Mouse (Mus musculus): ENCODE results near the gene Krt26.

GRCm38 (mm10) chr11:99385813-99386721 is 48.3 kb upstream of the Krt26 start:
- TF ChIP-seq CTCF (IDR thresholded peaks at IDR 0.05; ENCODE audit: extremely low read depth, insufficient read depth, low read length) (no peak), POLR2A (IDR thresholded peaks at IDR 0.05; ENCODE audit: extremely low read depth, insufficient read depth, low read length) (0 out of 2 replicates have a peak, but pooled peaks have one; percentile 15)
